In the genomic region with DNA sequence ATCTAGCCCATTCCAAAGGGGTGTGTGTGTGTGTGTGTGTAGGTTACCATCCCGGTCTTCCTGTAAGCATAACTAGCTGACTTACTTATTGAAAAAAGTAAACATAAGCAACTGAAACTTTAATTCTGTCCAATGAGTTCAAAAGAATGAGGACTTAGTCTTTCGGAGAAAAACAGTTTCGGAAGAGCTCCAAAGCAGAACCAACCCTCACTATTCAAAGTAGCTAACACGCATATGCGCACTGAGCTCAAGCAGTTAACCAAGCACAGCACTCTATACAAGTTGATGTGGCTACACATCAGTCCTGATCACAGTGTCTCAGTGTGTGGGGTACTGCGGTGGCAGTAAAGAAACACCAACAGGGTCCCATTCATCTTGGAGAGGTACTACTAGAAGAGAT, we compare ENCODE assay signal across 16 mouse cellular contexts.
"Had no signal": no experiment of that assay in that cellular context is flagged by ENCODE, and none has a peak within 500 bp of the region (broad histone marks: within the 10 kb centered on the region; RNA-seq: fewer than 3 reads in every experiment).

No protein-coding gene starts in this region.

- H3K4me2 ChIP-seq: neural tube, embryonic 13.5 days; neural tube, embryonic 15.5 days; stomach, embryonic 15.5 days had no signal

- H3K27ac ChIP-seq: neural tube, embryonic 13.5 days; neural tube, embryonic 15.5 days; stomach, embryonic 15.5 days; stomach, postnatal 0 days had no signal

- DNase-seq: retina, postnatal 1 day; right cerebral cortex, adult 18-20 months; right cerebral cortex, postnatal 14 days; right cerebral cortex, postnatal 25 days; right cerebral cortex, postnatal 4 days; spleen, adult 18-20 months; thymus, adult 18-20 months; thymus, adult 2 months; thymus, postnatal 14 days; thymus, postnatal 25 days; thymus, postnatal 36 days; thymus, postnatal 4 days had no signal

- H3K9me3 ChIP-seq: neural tube, embryonic 13.5 days; neural tube, embryonic 15.5 days; stomach, embryonic 15.5 days had no signal

- H3K4me3 ChIP-seq: neural tube, embryonic 13.5 days; neural tube, embryonic 15.5 days; stomach, embryonic 15.5 days had no signal

- H3K27me3 ChIP-seq: neural tube, embryonic 13.5 days; neural tube, embryonic 15.5 days; stomach, embryonic 15.5 days had no signal

- H3K9ac ChIP-seq: neural tube, embryonic 13.5 days; neural tube, embryonic 15.5 days; stomach, embryonic 15.5 days had no signal
